Mouse (Mus musculus): ENCODE data around the gene Llgl2. TPM values are rescaled to one million over a fixed set of nuclear protein-coding genes. Genes with fewer than 3 reads are reported as not detected.
A peak's percentile ranks its signal among the peaks of the same experiment; 100 is the strongest.

Gene Llgl2
- polyA plus RNA-seq, 1 experiment from 2014 or later, result 9.5 TPM

- Histone ChIP-seq H3K27me3 (peaks cover 21% of the 10 kb centered on the region), H3K9me3 (no peaks in the 10 kb centered on the region), H3K4me3 (no peak overlapping the region), H3K36me3 (no peaks in the 10 kb centered on the region), H3K4me2 (no peak overlapping the region), H3K9ac (no peak overlapping the region), H3K4me1 (no peaks in the 10 kb centered on the region), H3K27ac (no peak overlapping the region)
- 84% methylated on average over 11 of the region's 11 CpGs for WGBS
- ATAC-seq (ENCODE audit: insufficient number of reproducible peaks, insufficient read depth, low FRiP score, low TSS enrichment, low read depth), result no peak
Observed at GRCm38 (mm10) chr11:115886446-115886845, 62.6 kb downstream of the Llgl2 start.

GRCm38 (mm10) chr11:115888020-115888419, 64.2 kb downstream of the Llgl2 start:
- Histone ChIP-seq H3K36me3 (peaks cover 10% of the 10 kb centered on the region; the same call in 1 of the 2 replicates), H3K4me3 (no peak overlapping the region), H3K4me1 (no peaks in the 10 kb centered on the region), H3K27me3 (peaks cover 15% of the 10 kb centered on the region), H3K9me3 (no peaks in the 10 kb centered on the region), H3K4me2 (no peak overlapping the region), H3K27ac (no peak overlapping the region), H3K9ac (no peak overlapping the region)
- ATAC-seq (ENCODE audit: insufficient number of reproducible peaks, insufficient read depth, low FRiP score, low TSS enrichment, low read depth), result no peak
- WGBS, result 89% methylated on average over 5 of the region's 5 CpGs

GRCm38 (mm10) chr11:115889159-115889558, 65.3 kb downstream of the Llgl2 start:
- no peak overlapping the region for H3K4me3 ChIP-seq
- H3K9ac ChIP-seq, result no peak overlapping the region
- 80% methylated on average over 6 of the region's 6 CpGs for WGBS
- H3K27ac ChIP-seq, result no peak overlapping the region
- H3K36me3 ChIP-seq, result peaks cover 22% of the 10 kb centered on the region
- peaks cover 4% of the 10 kb centered on the region for H3K27me3 ChIP-seq
- no peak for ATAC-seq (ENCODE audit: insufficient number of reproducible peaks, insufficient read depth, low FRiP score, low TSS enrichment, low read depth)
- no peaks in the 10 kb centered on the region for H3K9me3 ChIP-seq
- H3K4me1 ChIP-seq, result no peaks in the 10 kb centered on the region
- H3K4me2 ChIP-seq, result no peak overlapping the region

GRCm38 (mm10) chr11:115892213-115892612, 68.4 kb downstream of the Llgl2 start:
- H3K4me2 ChIP-seq, result no peak overlapping the region
- H3K27ac ChIP-seq, result no peak overlapping the region
- WGBS, result 63% methylated on average over 6 of the region's 6 CpGs
- H3K27me3 ChIP-seq, result no peaks in the 10 kb centered on the region
- no peaks in the 10 kb centered on the region for H3K9me3 ChIP-seq
- H3K4me3 ChIP-seq, result no peak overlapping the region
- no peak for ATAC-seq (ENCODE audit: insufficient number of reproducible peaks, insufficient read depth, low FRiP score, low TSS enrichment, low read depth)
- peaks cover 52% of the 10 kb centered on the region for H3K36me3 ChIP-seq
- no peaks in the 10 kb centered on the region for H3K4me1 ChIP-seq
- no peak overlapping the region for H3K9ac ChIP-seq

GRCm38 (mm10) chr11:115893071-115893470, 69.2 kb downstream of the Llgl2 start:
- no peak overlapping the region for H3K4me2 ChIP-seq
- H3K27ac ChIP-seq, result no peak overlapping the region
- no peaks in the 10 kb centered on the region for H3K4me1 ChIP-seq
- WGBS, result 87% methylated on average over 9 of the region's 9 CpGs
- H3K36me3 ChIP-seq, result peaks cover 59% of the 10 kb centered on the region
- no peak overlapping the region for H3K4me3 ChIP-seq
- ATAC-seq (ENCODE audit: insufficient number of reproducible peaks, insufficient read depth, low FRiP score, low TSS enrichment, low read depth), result no peak
- no peaks in the 10 kb centered on the region for H3K27me3 ChIP-seq
- no peaks in the 10 kb centered on the region for H3K9me3 ChIP-seq
- no peak overlapping the region for H3K9ac ChIP-seq

GRCm38 (mm10) chr11:115894755-115895520, 71.1 kb downstream of the Llgl2 start:
- WGBS, result 71% methylated on average over 14 of the region's 14 CpGs
- peaks cover 59% of the 10 kb centered on the region for H3K36me3 ChIP-seq

GRCm38 (mm10) chr11:115898446-115898845, 74.6 kb downstream of the Llgl2 start:
- Histone ChIP-seq H3K27me3 (no peaks in the 10 kb centered on the region), H3K4me2 (no peak overlapping the region), H3K36me3 (peaks cover 45% of the 10 kb centered on the region), H3K9me3 (no peaks in the 10 kb centered on the region), H3K4me3 (no peak overlapping the region), H3K4me1 (peaks cover 34% of the 10 kb centered on the region), H3K27ac (peak overlapping the region; percentile 28; the same call in 1 of the 2 replicates), H3K9ac (no peak overlapping the region)
- no peak for ATAC-seq (ENCODE audit: insufficient number of reproducible peaks, insufficient read depth, low FRiP score, low TSS enrichment, low read depth)
- 85% methylated on average over 7 of the region's 7 CpGs for WGBS

More at GRCm38 (mm10) chr11:115894755-115895520, 71.1 kb downstream of the Llgl2 start:
- ATAC-seq (ENCODE audit: insufficient number of reproducible peaks, insufficient read depth, low FRiP score, low TSS enrichment, low read depth), result no peak
- Histone ChIP-seq H3K4me3 (no peak overlapping the region), H3K27me3 (no peaks in the 10 kb centered on the region), H3K4me1 (peaks cover 6% of the 10 kb centered on the region), H3K9me3 (no peaks in the 10 kb centered on the region), H3K9ac (no peak overlapping the region), H3K4me2 (no peak overlapping the region), H3K27ac (no peak overlapping the region)

- H3K27me3 ChIP-seq, result no peaks in the 10 kb centered on the region
- 15% methylated on average over 4 of the region's 4 CpGs for WGBS
- no peak for ATAC-seq (ENCODE audit: insufficient number of reproducible peaks, insufficient read depth, low FRiP score, low TSS enrichment, low read depth)
- H3K4me1 ChIP-seq, result peaks cover 38% of the 10 kb centered on the region
- H3K9ac ChIP-seq, result no peak overlapping the region
- H3K36me3 ChIP-seq, result peaks cover 40% of the 10 kb centered on the region
- H3K4me3 ChIP-seq, result no peak overlapping the region
- no peaks in the 10 kb centered on the region for H3K9me3 ChIP-seq
- peak overlapping the region; percentile 28; the same call in 1 of the 2 replicates for H3K27ac ChIP-seq
- H3K4me2 ChIP-seq, result no peak overlapping the region
Observed at GRCm38 (mm10) chr11:115898886-115899285, 75.0 kb downstream of the Llgl2 start.

GRCm38 (mm10) chr11:115899486-115900266, 75.8 kb downstream of the Llgl2 start, which contains the start of gene Smim5:
Smim5 (plus strand) TSS chr11:115899966.
- no peaks in the 10 kb centered on the region for H3K27me3 ChIP-seq
- ATAC-seq (ENCODE audit: insufficient number of reproducible peaks, insufficient read depth, low FRiP score, low TSS enrichment, low read depth), result no peak
- peak within 1 kb of the TSS; percentile 22; the same call in 1 of the 2 replicates for H3K9ac ChIP-seq
- peak within 1 kb of the TSS; percentile 7; the same call in 1 of the 2 replicates for H3K4me2 ChIP-seq
- no peaks in the 10 kb centered on the region for H3K9me3 ChIP-seq
- H3K4me3 ChIP-seq, result no peak within 1 kb of the TSS
- H3K4me1 ChIP-seq, result peaks cover 41% of the 10 kb centered on the region
- peak within 1 kb of the TSS; percentile 55; the same call in 1 of the 2 replicates for H3K27ac ChIP-seq
- peaks cover 33% of the 10 kb centered on the region for H3K36me3 ChIP-seq
- WGBS, result 32% methylated on average over 16 of the region's 16 CpGs

GRCm38 (mm10) chr11:115900561-115901337, 76.9 kb downstream of the Llgl2 start:
- ATAC-seq (ENCODE audit: insufficient number of reproducible peaks, insufficient read depth, low FRiP score, low TSS enrichment, low read depth), result no peak
- Histone ChIP-seq H3K27ac (peak overlapping the region; percentile 55; the same call in 1 of the 2 replicates), H3K27me3 (no peaks in the 10 kb centered on the region), H3K9me3 (no peaks in the 10 kb centered on the region), H3K4me1 (peaks cover 50% of the 10 kb centered on the region), H3K9ac (peak overlapping the region; percentile 22; the same call in 1 of the 2 replicates), H3K4me2 (0 out of 2 replicates have a peak overlapping the region, but pooled peaks have one; percentile 7), H3K4me3 (no peak overlapping the region), H3K36me3 (peaks cover 25% of the 10 kb centered on the region)
- 76% methylated on average over 8 of the region's 8 CpGs for WGBS

Data from embryonic facial prominence, embryonic 13.5 days (tissue).